Mouse (Mus musculus) heart, embryonic 14.5 days (tissue): ENCODE measurements around the gene Ints13. TPM values are rescaled to one million over a fixed set of nuclear protein-coding genes. Genes with fewer than 3 reads are reported as not detected.
A peak's percentile ranks its signal among the peaks of the same experiment; 100 is the strongest.
"Not testable (repeated sequence)": the region's sequence is repeated elsewhere in the genome, so short reads cannot be mapped to it uniquely, and the experiment has no call there.

Experiments used
- ATAC-seq: fragments of 200-750 bp; cut with Nextera tagmentation; 2 replicates; pipeline ENCODE4 v1.8.0; 2017; ENCODE audit warnings: low read depth, moderate TSS enrichment; ENCODE audit not compliant: insufficient number of reproducible peaks, insufficient read depth, low FRiP score
- H3K27ac ChIP-seq, 2 experiments: fragments of 200-500 bp in 1 of 2; fragments of 300-500 bp in 1 of 2; sonication (generic) in 1 of 2; replicated peaks in 1 of 2; 2 replicates each; pipeline ENCODE4 v1.5.1; 2012 to 2014; ENCODE audit warnings: low read depth in 2 of 2, low read length in 2 of 2, control low read depth in 1 of 2, mild to moderate bottlenecking in 1 of 2, mixed read lengths in 1 of 2; ENCODE audit not compliant: control insufficient read depth in 1 of 2, insufficient read depth in 1 of 2
- H3K27me3 ChIP-seq: fragments of 300-500 bp; sonication (generic); 2 replicates; pipeline ENCODE4 v1.6.1; 2014; ENCODE audit warnings: mild to moderate bottlenecking, low read length, control low read depth; ENCODE audit not compliant: control insufficient read depth, insufficient read depth
- H3K36me3 ChIP-seq: fragments of 300-500 bp; sonication (generic); 2 replicates; pipeline ENCODE4 v1.6.1; 2014; ENCODE audit warnings: mild to moderate bottlenecking, control low read depth, low read length, mixed read lengths; ENCODE audit not compliant: control insufficient read depth, insufficient read depth
- H3K4me1 ChIP-seq, 2 experiments: fragments of 200-500 bp in 1 of 2; fragments of 300-500 bp in 1 of 2; sonication (generic) in 1 of 2; 2 replicates each; pipeline ENCODE4 v1.6.1; 2012 to 2014; ENCODE audit warnings: low read length in 2 of 2, control low read depth in 1 of 2, mixed read lengths in 1 of 2; ENCODE audit not compliant: control insufficient read depth in 2 of 2, insufficient read depth in 2 of 2
- H3K4me2 ChIP-seq: fragments of 300-500 bp; sonication (generic); 2 replicates; pipeline ENCODE4 v1.6.1; 2014; ENCODE audit warnings: mild to moderate bottlenecking, low read length
- H3K4me3 ChIP-seq, 2 experiments: fragments of 200-500 bp in 1 of 2; fragments of 300-500 bp in 1 of 2; sonication (generic) in 1 of 2; 2 replicates each; pipeline ENCODE4 v1.5.1; 2012 to 2014; ENCODE audit warnings: low read length in 2 of 2, mild to moderate bottlenecking in 2 of 2, control low read depth in 1 of 2, low read depth in 1 of 2, moderate library complexity in 1 of 2; ENCODE audit not compliant: control insufficient read depth in 1 of 2, insufficient read depth in 1 of 2
- H3K9ac ChIP-seq: fragments of 300-500 bp; sonication (generic); 2 replicates; pipeline ENCODE4 v1.6.1; 2014; ENCODE audit warnings: mild to moderate bottlenecking, low read length
- H3K9me3 ChIP-seq: fragments of 300-500 bp; sonication (generic); 2 replicates; pipeline ENCODE4 v1.6.1; 2016; ENCODE audit warnings: low read length, control low read depth; ENCODE audit not compliant: control insufficient read depth
- WGBS: fragments of 180-500 bp; shearing (Covaris S2); extraction: QIAGEN DNeasy Blood & Tissue Kit; methylation state at CpG from one replicate; pipeline ENCODE4 v1.1.7; 2014; 5-methylcytosine and 5-hydroxymethylcytosine counted together
- polyA plus RNA-seq: library from polyadenylated mRNA; unstranded; fragments of >200 nt; fragmentation: Nextera tagmentation; extraction: Ambion mirVana; gene quantifications from 2 replicates; pipeline ENCODE4 v1.2.1, GENCODE M21; 2014

Gene Ints13
- polyA plus RNA-seq, 1 experiment from 2014 or later: 41.3 TPM

GRCm38 (mm10) chr6:146576903-146577302 is 732 bp downstream of the Ints13 start, which contains the start of gene Fgfr1op2:
TSS of gene Fgfr1op2 (plus strand) at chr6:146577203.
- Histone ChIP-seq H3K9ac (peak within 1 kb of the TSS; percentile 95), H3K4me2 (peak within 1 kb of the TSS; percentile 89), H3K27me3 (no peaks in the 10 kb centered on the region), H3K4me3 (peak within 1 kb of the TSS; percentile 64 to 86), H3K4me1 (peaks cover 0 to 33% of the 10 kb centered on the region in 2 experiments; a peak in 2 of 4 replicates), H3K36me3 (peaks cover 12% of the 10 kb centered on the region), H3K9me3 (no peaks in the 10 kb centered on the region), H3K27ac (peak within 1 kb of the TSS; percentile 91 to 96)
- under 1% methylated on average over 13 of the region's 13 CpGs for WGBS
- no peak; the same call in 1 of the 2 replicates for ATAC-seq

GRCm38 (mm10) chr6:146572073-146572472 is 5.6 kb downstream of the Ints13 start:
- Histone ChIP-seq H3K4me3 (no peak overlapping the region), H3K27me3 (no peaks in the 10 kb centered on the region), H3K4me1 (peaks cover 0 to 20% of the 10 kb centered on the region in 2 experiments; a peak in 2 of 4 replicates), H3K27ac (no peak overlapping the region), H3K9ac (no peak overlapping the region), H3K4me2 (no peak overlapping the region), H3K36me3 (peaks cover 44% of the 10 kb centered on the region), H3K9me3 (no peaks in the 10 kb centered on the region)
- ATAC-seq: no peak

- not testable (repeated sequence) for H3K9ac ChIP-seq, H3K9me3 ChIP-seq, ATAC-seq, H3K27ac ChIP-seq, H3K27me3 ChIP-seq, H3K4me3 ChIP-seq, H3K4me1 ChIP-seq, H3K4me2 ChIP-seq
- peaks cover 81% of the 10 kb centered on the region for H3K36me3 ChIP-seq
- WGBS: 71% methylated on average over 1 of the region's 1 CpGs
Observed at GRCm38 (mm10) chr6:146562461-146562860, 15.2 kb downstream of the Ints13 start.

GRCm38 (mm10) chr6:146551326-146551725 is 26.3 kb downstream of the Ints13 start:
- H3K4me2 ChIP-seq: no peak overlapping the region
- ATAC-seq: no peak
- H3K27me3 ChIP-seq: no peaks in the 10 kb centered on the region
- no peaks in the 10 kb centered on the region for H3K4me1 ChIP-seq
- no peak overlapping the region for H3K4me3 ChIP-seq
- H3K36me3 ChIP-seq: peaks cover 93% of the 10 kb centered on the region
- peaks cover 4% of the 10 kb centered on the region; the same call in 1 of the 2 replicates for H3K9me3 ChIP-seq
- H3K9ac ChIP-seq: no peak overlapping the region
- no peak overlapping the region for H3K27ac ChIP-seq

GRCm38 (mm10) chr6:146550421-146550820 is 27.2 kb downstream of the Ints13 start:
- no peak for ATAC-seq
- no peak overlapping the region for H3K4me2 ChIP-seq
- no peak overlapping the region for H3K4me3 ChIP-seq
- H3K9ac ChIP-seq: no peak overlapping the region
- peaks cover 0 to 3% of the 10 kb centered on the region in 2 experiments; a peak in 1 of 4 replicates for H3K4me1 ChIP-seq
- no peak overlapping the region for H3K27ac ChIP-seq
- H3K27me3 ChIP-seq: no peaks in the 10 kb centered on the region
- H3K9me3 ChIP-seq: no peaks in the 10 kb centered on the region
- H3K36me3 ChIP-seq: peaks cover 87% of the 10 kb centered on the region
- WGBS: 90% methylated on average over 2 of the region's 2 CpGs

- Histone ChIP-seq H3K9ac (no peak overlapping the region), H3K36me3 (peaks cover 40% of the 10 kb centered on the region), H3K4me2 (peak overlapping the region; percentile 33), H3K4me3 (no peak overlapping the region), H3K4me1 (peaks cover 3 to 21% of the 10 kb centered on the region in 2 experiments), H3K27me3 (no peaks in the 10 kb centered on the region), H3K9me3 (no peaks in the 10 kb centered on the region), H3K27ac (peak overlapping the region; percentile 93 to 96)
- 21% methylated on average over 5 of the region's 5 CpGs for WGBS
- peak; percentile 72 for ATAC-seq
Observed at GRCm38 (mm10) chr6:146545289-146545865, 32.3 kb downstream of the Ints13 start.

GRCm38 (mm10) chr6:146544622-146545021 is 33.0 kb downstream of the Ints13 start:
- H3K27ac ChIP-seq: peak overlapping the region; percentile 93 to 96
- H3K27me3 ChIP-seq: no peaks in the 10 kb centered on the region
- 91% methylated on average over 1 of the region's 1 CpGs for WGBS
- ATAC-seq: no peak
- peak overlapping the region; percentile 33 for H3K4me2 ChIP-seq
- no peak overlapping the region for H3K4me3 ChIP-seq
- peaks cover 33% of the 10 kb centered on the region for H3K36me3 ChIP-seq
- peaks cover 3 to 21% of the 10 kb centered on the region in 2 experiments for H3K4me1 ChIP-seq
- H3K9me3 ChIP-seq: no peaks in the 10 kb centered on the region
- no peak overlapping the region for H3K9ac ChIP-seq

- no peak overlapping the region for H3K4me2 ChIP-seq
- no peak overlapping the region for H3K9ac ChIP-seq
- 91% methylated on average over 3 of the region's 3 CpGs for WGBS
- H3K27ac ChIP-seq: no peak overlapping the region
- H3K4me1 ChIP-seq: peaks cover 11 to 35% of the 10 kb centered on the region in 2 experiments
- H3K4me3 ChIP-seq: no peak overlapping the region
- no peaks in the 10 kb centered on the region for H3K9me3 ChIP-seq
- no peaks in the 10 kb centered on the region for H3K36me3 ChIP-seq
- no peak for ATAC-seq
- no peaks in the 10 kb centered on the region for H3K27me3 ChIP-seq
Observed at GRCm38 (mm10) chr6:146540386-146540785, 37.2 kb downstream of the Ints13 start.
